Mouse (Mus musculus) midbrain, embryonic 14.5 days (tissue): ENCODE data around the gene Aebp2. TPM values are rescaled to one million over a fixed set of nuclear protein-coding genes. Genes with fewer than 3 reads are reported as not detected.

Experiments used
- ATAC-seq: fragments of 200-750 bp; cut with Nextera tagmentation; 2 replicates; pipeline ENCODE4 v1.8.0; 2017; ENCODE audit warnings: moderate number of reproducible peaks, moderate library complexity; ENCODE audit not compliant: low FRiP score, low TSS enrichment
- DNase-seq: peaks from one replicate; pipeline ENCODE4 v3.0.0-alpha.2; 2015
- H3K27ac ChIP-seq: fragments of 300-500 bp; sonication (generic); replicated peaks from 2 replicates; pipeline ENCODE4 v1.5.1; 2014; ENCODE audit warnings: mild to moderate bottlenecking, low read depth, low read length, moderate library complexity
- H3K27me3 ChIP-seq: fragments of 300-500 bp; sonication (generic); 2 replicates; pipeline ENCODE4 v1.6.1; 2014; ENCODE audit warnings: low read length, control low read depth, mixed read lengths; ENCODE audit not compliant: control insufficient read depth, insufficient read depth
- H3K36me3 ChIP-seq: fragments of 300-500 bp; sonication (generic); 2 replicates; pipeline ENCODE4 v1.6.1; 2014; ENCODE audit warnings: low read length, control low read depth; ENCODE audit not compliant: control insufficient read depth, insufficient read depth
- H3K4me1 ChIP-seq: fragments of 300-500 bp; sonication (generic); 2 replicates; pipeline ENCODE4 v1.6.1; 2014; ENCODE audit warnings: mild to moderate bottlenecking, antibody characterized with exemption, low read length, control low read depth; ENCODE audit not compliant: control insufficient read depth, insufficient read depth
- H3K4me2 ChIP-seq: fragments of 300-500 bp; sonication (generic); 2 replicates; pipeline ENCODE4 v1.6.1; 2014; ENCODE audit warnings: mild to moderate bottlenecking, low read length, moderate library complexity
- H3K4me3 ChIP-seq: fragments of 300-500 bp; sonication (generic); replicated peaks from 2 replicates; pipeline ENCODE4 v1.5.1; 2014; ENCODE audit warnings: low read depth, low read length
- H3K9ac ChIP-seq: fragments of 300-500 bp; sonication (generic); replicated peaks from 2 replicates; pipeline ENCODE4 v1.6.1; 2014; ENCODE audit warnings: mild to moderate bottlenecking, low read length, moderate library complexity
- H3K9me3 ChIP-seq: fragments of 300-500 bp; sonication (generic); 2 replicates; pipeline ENCODE4 v1.6.1; 2016; ENCODE audit warnings: low read length, control low read depth, mixed read lengths; ENCODE audit not compliant: control insufficient read depth
- WGBS: fragments of 180-500 bp; shearing (Covaris S2); extraction: QIAGEN DNeasy Blood & Tissue Kit; methylation state at CpG from one replicate; pipeline ENCODE4 v1.1.7; 2014; 5-methylcytosine and 5-hydroxymethylcytosine counted together
- polyA plus RNA-seq: library from polyadenylated mRNA; unstranded; fragments of >200 nt; fragmentation: Nextera tagmentation; extraction: Ambion mirVana; gene quantifications from 2 replicates; pipeline ENCODE4 v1.2.1, GENCODE M21; 2014

Gene Aebp2
- polyA plus RNA-seq, 1 experiment from 2014 or later = 15.9 TPM

DNA sequence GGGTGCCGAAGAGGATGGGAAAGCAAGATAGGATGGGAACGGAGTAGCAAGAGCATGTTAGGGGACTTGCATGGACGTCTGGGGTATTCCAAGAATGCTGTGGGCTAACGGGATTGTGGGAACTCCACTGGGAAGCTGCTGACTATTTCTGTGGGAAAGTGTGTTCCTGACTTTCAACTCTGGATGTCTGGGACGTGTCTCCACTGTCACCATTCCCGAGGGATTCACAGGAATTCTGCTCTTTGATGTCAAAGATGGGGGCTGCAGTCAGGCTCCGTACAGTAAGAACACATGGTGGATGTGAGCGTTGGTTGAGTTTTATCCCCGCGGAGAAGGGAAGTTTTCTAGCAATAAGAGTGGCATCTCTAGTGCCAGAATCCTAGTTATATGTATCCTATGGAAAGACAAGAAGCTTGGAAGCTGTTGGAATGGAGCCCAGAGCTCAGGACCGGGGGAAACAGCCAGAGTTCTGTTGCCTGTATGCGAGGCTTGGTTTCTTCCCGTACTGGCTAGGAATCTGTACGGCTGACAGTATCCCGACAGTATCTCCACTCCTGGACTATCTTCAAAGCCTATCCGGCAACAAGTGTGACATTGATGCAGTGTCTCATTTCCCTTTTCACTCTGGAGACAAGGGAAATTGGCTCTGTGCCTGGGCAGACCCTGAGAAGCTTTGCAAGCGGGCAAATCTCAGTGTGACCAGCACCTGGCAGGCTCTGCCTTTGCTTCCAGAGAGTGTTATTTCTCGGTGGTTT, 44.2 kb downstream of the Aebp2 start:
- Histone ChIP-seq H3K9ac (no peak overlapping the region), H3K4me2 (peak overlapping the region; percentile 8; the same call in 1 of the 2 replicates)

GRCm38 (mm10) chr6:140667289-140667906, 44.9 kb downstream of the Aebp2 start:
- WGBS = 88% methylated on average over 8 of the region's 8 CpGs
- Histone ChIP-seq H3K4me2 (no peak overlapping the region), H3K27me3 (no peaks in the 10 kb centered on the region), H3K36me3 (no peaks in the 10 kb centered on the region), H3K4me1 (peaks cover 14% of the 10 kb centered on the region; the same call in 1 of the 2 replicates), H3K9me3 (no peaks in the 10 kb centered on the region), H3K4me3 (no peak overlapping the region), H3K9ac (no peak overlapping the region), H3K27ac (peak overlapping the region; percentile 14; the same call in 1 of the 2 replicates)
- DNase-seq (no peak), ATAC-seq (peak; percentile 41; the same call in 1 of the 2 replicates)

More for the DNA sequence above, 44.2 kb downstream of the Aebp2 start:
- Histone ChIP-seq H3K36me3 (no peaks in the 10 kb centered on the region), H3K27ac (peak overlapping the region; percentile 60), H3K27me3 (no peaks in the 10 kb centered on the region), H3K4me1 (peaks cover 14% of the 10 kb centered on the region; the same call in 1 of the 2 replicates), H3K4me3 (no peak overlapping the region), H3K9me3 (no peaks in the 10 kb centered on the region)
- WGBS = 54% methylated on average over 18 of the region's 18 CpGs
- peak; percentile 71; the same call in 1 of the 2 replicates for ATAC-seq
- DNase-seq = peak; percentile 86

DNA sequence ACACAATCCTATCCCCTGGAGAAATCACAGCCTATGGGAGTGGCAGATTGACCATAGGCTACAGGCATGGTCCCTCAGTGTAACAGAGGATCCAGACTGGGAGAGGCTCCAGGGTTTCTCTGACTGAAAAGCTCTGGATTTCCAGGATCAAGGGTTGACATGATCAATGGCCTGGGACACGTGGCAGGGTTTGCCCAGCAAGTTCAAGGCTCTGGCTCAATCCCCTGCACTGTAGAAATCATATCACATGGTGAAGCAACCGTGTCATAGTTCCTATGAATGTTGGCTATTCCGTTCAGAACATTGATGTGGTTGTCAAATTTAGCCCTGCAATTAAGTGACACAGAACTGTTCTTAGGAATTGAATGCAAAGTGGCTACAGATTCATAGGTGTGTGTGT, 52.0 kb downstream of the Aebp2 start:
- WGBS = 71% methylated on average over 3 of the region's 3 CpGs
- ATAC-seq (no peak), DNase-seq (no peak)
- Histone ChIP-seq H3K4me2 (no peak overlapping the region), H3K27me3 (no peaks in the 10 kb centered on the region), H3K36me3 (no peaks in the 10 kb centered on the region), H3K9me3 (no peaks in the 10 kb centered on the region), H3K27ac (no peak overlapping the region), H3K4me1 (peaks cover 13% of the 10 kb centered on the region), H3K4me3 (no peak overlapping the region), H3K9ac (no peak overlapping the region)

DNA sequence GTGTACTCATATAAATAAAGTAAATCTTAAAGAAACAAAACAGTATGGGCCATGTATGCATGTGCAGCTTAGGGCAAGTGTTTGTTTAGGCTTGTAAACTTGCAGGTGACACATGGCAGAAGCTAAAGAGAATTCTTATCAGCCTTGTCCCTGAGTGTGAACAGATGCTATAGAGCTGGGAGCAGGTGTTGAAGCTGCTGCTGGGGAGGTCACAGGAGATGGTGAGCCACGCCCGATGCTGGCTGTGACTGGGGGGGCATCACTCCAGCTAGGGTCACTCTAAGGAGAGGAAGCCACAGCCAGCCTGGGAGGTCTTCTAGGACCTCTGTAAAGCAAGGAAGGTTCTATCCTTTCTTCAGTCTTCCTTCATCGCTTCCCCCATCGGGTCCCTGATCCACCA, 53.6 kb downstream of the Aebp2 start:
- Histone ChIP-seq H3K4me1 (peaks cover 13% of the 10 kb centered on the region), H3K4me3 (no peak overlapping the region), H3K27me3 (no peaks in the 10 kb centered on the region), H3K9ac (no peak overlapping the region), H3K4me2 (no peak overlapping the region), H3K36me3 (no peaks in the 10 kb centered on the region), H3K27ac (no peak overlapping the region), H3K9me3 (no peaks in the 10 kb centered on the region)
- ATAC-seq = no peak
- DNase-seq = no peak
- 96% methylated on average over 4 of the region's 4 CpGs for WGBS

- H3K9me3 ChIP-seq = no peaks in the 10 kb centered on the region
- H3K4me1 ChIP-seq = peaks cover 13% of the 10 kb centered on the region
- H3K4me3 ChIP-seq = no peak overlapping the region
- no peaks in the 10 kb centered on the region for H3K36me3 ChIP-seq
- 9% methylated on average over 4 of the region's 4 CpGs for WGBS
- DNase-seq (no peak), ATAC-seq (no peak)
- no peak overlapping the region for H3K9ac ChIP-seq
- no peaks in the 10 kb centered on the region for H3K27me3 ChIP-seq
- no peak overlapping the region for H3K27ac ChIP-seq
- H3K4me2 ChIP-seq = no peak overlapping the region
Observed at GRCm38 (mm10) chr6:140677041-140677440, 54.6 kb downstream of the Aebp2 start.

DNA sequence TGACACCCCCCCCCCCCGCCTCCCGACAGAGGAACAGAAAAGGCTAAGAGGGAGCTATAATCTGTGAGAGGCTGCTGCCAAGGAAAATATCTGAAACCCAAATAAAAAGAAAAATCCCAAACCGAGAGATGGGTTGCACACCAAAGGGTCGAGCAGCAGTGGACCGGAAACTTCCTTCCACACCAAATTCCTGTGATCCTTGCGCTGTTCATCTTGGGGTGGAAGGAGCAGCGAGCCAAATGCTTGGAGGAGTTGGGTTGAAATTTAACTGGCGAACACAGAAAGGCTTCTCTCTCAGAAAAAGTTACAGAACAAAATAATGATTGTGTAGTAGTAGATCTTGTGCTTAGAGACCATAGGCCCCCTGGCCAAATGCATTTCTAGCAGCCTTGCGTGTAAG, 55.5 kb downstream of the Aebp2 start:
- H3K9me3 ChIP-seq = no peaks in the 10 kb centered on the region
- DNase-seq (no peak), ATAC-seq (no peak)
- H3K9ac ChIP-seq = no peak overlapping the region
- no peak overlapping the region; the same call in 1 of the 2 replicates for H3K27ac ChIP-seq
- 56% methylated on average over 9 of the region's 9 CpGs for WGBS
- peaks cover 13% of the 10 kb centered on the region for H3K4me1 ChIP-seq
- no peaks in the 10 kb centered on the region for H3K27me3 ChIP-seq
- no peak overlapping the region for H3K4me2 ChIP-seq
- no peaks in the 10 kb centered on the region for H3K36me3 ChIP-seq
- H3K4me3 ChIP-seq = no peak overlapping the region

- Histone ChIP-seq H3K4me3 (no peak overlapping the region), H3K27me3 (no peaks in the 10 kb centered on the region), H3K9ac (no peak overlapping the region), H3K9me3 (no peaks in the 10 kb centered on the region), H3K36me3 (no peaks in the 10 kb centered on the region), H3K4me2 (peak overlapping the region; percentile 32), H3K27ac (no peak overlapping the region; the same call in 1 of the 2 replicates), H3K4me1 (peaks cover 13% of the 10 kb centered on the region)
- ATAC-seq (peak; percentile 72), DNase-seq (peak; percentile 90)
- WGBS = 15% methylated on average over 15 of the region's 15 CpGs
Observed at GRCm38 (mm10) chr6:140678658-140679271, 56.3 kb downstream of the Aebp2 start.

GRCm38 (mm10) chr6:140680713-140681112, 58.2 kb downstream of the Aebp2 start:
- ATAC-seq = no peak
- Histone ChIP-seq H3K27me3 (no peaks in the 10 kb centered on the region), H3K36me3 (no peaks in the 10 kb centered on the region), H3K4me1 (peaks cover 13% of the 10 kb centered on the region), H3K9me3 (no peaks in the 10 kb centered on the region), H3K9ac (no peak overlapping the region), H3K27ac (no peak overlapping the region), H3K4me2 (no peak overlapping the region), H3K4me3 (no peak overlapping the region)
- no peak for DNase-seq
- 51% methylated on average over 7 of the region's 7 CpGs for WGBS
